ENCODE assay signal across 8 mouse cellular contexts in genomic region chr1:80757977-80758797, GRCm38 (mm10). TPM values are rescaled to one million over a fixed set of nuclear protein-coding genes. Genes with fewer than 3 reads are reported as not detected.
DNase-seq lines count a peak whose midpoint lies in the region; ATAC-seq and TF ChIP-seq lines count a peak whose summit lies in the region.

TSS of gene Dock10 (minus strand) at chr1:80758527.

- H3K9me3 ChIP-seq in E14TG2a.4 (ENCODE audit: low read length): no peaks in the 10 kb centered on the region
- no peaks in the 10 kb centered on the region for H3K9me3 ChIP-seq in forebrain, embryonic 13.5 days (replicated peaks)

- peak within 1 kb of the TSS; percentile 98 for H3K4me2 ChIP-seq in forebrain, embryonic 13.5 days

- under 1% methylated on average over 82 of the region's 82 CpGs for WGBS in bone marrow, adult 2 months
- WGBS in forebrain, embryonic 13.5 days: under 1% methylated on average over 54 of the region's 82 CpGs

- peaks cover 16% of the 10 kb centered on the region for H3K4me1 ChIP-seq in E14TG2a.4 (replicated peaks; ENCODE audit: low read depth, low read length)
- peaks cover 4% of the 10 kb centered on the region for H3K4me1 ChIP-seq in bone marrow, adult 2 months (ENCODE audit: control insufficient read depth, insufficient read depth, low read length)
- H3K4me1 ChIP-seq in forebrain, embryonic 13.5 days: peaks cover 14% of the 10 kb centered on the region

- H3K4me3 ChIP-seq in E14TG2a.4 (replicated peaks; ENCODE audit: low read length): peak within 1 kb of the TSS; percentile 79
- peak within 1 kb of the TSS; percentile 89 for H3K4me3 ChIP-seq in bone marrow, adult 2 months (replicated peaks; ENCODE audit: control insufficient read depth, low read depth, low read length)
- peak within 1 kb of the TSS; percentile 62 for H3K4me3 ChIP-seq in forebrain, embryonic 13.5 days

- ATAC-seq in forebrain, embryonic 13.5 days: peak; percentile 77
- peak; percentile 65 to 67 for ATAC-seq in hematopoietic stem cell, adult 5-6 weeks (replicated peaks in 1 of 2; ENCODE audit: insufficient read depth in 1 of 2, low FRiP score in 2 of 2, low TSS enrichment in 1 of 2, low read depth in 1 of 2, poor library complexity in 2 of 2, severe bottlenecking in 2 of 2)

- DNase-seq in layer of hippocampus, postnatal 36 days: peak; percentile 69 to 73
- DNase-seq in lung, postnatal 36 days: peak; percentile 44
- peak; percentile 70 for DNase-seq in retina, postnatal 1 day
- DNase-seq in yolk sac, embryonic 10.5 days (ENCODE audit: low spot score): peak; percentile 15

- no peaks in the 10 kb centered on the region for H3K36me3 ChIP-seq in E14TG2a.4 (ENCODE audit: insufficient read depth, low read length)
- H3K36me3 ChIP-seq in forebrain, embryonic 13.5 days (ENCODE audit: poor library complexity, severe bottlenecking): no peaks in the 10 kb centered on the region

- no peak for TF ChIP-seq CTCF in E14TG2a.4 (conservative IDR thresholded peaks at IDR 0.05; ENCODE audit: low read length)
- no peak for TF ChIP-seq CTCF in bone marrow, adult 2 months (IDR thresholded peaks at IDR 0.05; ENCODE audit: control insufficient read depth, insufficient read depth, low read length)

- TF ChIP-seq POLR2A in bone marrow, adult 2 months (IDR thresholded peaks at IDR 0.05; ENCODE audit: borderline replicate concordance, control insufficient read depth, low read depth, low read length): peak; percentile 64; the same call in 1 of the 2 replicates

- peaks cover 52% of the 10 kb centered on the region for H3K27me3 ChIP-seq in E14TG2a.4 (ENCODE audit: insufficient read depth, low read length)
- H3K27me3 ChIP-seq in forebrain, embryonic 13.5 days: peaks cover 27% of the 10 kb centered on the region

- peak within 1 kb of the TSS; percentile 67 for H3K9ac ChIP-seq in forebrain, embryonic 13.5 days

- H3K27ac ChIP-seq in bone marrow, adult 2 months (ENCODE audit: control insufficient read depth, insufficient read depth, low read depth, low read length, poor library complexity): peak within 1 kb of the TSS; percentile 87
- no peak within 1 kb of the TSS for H3K27ac ChIP-seq in forebrain, embryonic 13.5 days

RNA-seq across cellular contexts. Expression of gene Dock10, which starts in this region (rescaled TPM):
- polyA plus RNA-seq in bone marrow, adult 2 months (2011; ENCODE audit: insufficient read depth, insufficient read length, low replicate concordance, missing spikeins): 11.8 and 23.4 TPM in 2 replicates
- polyA plus RNA-seq in forebrain, embryonic 13.5 days (2015; fragmentation: Nextera tagmentation; extraction: Ambion mirVana): 1.3 and 2.2 TPM in 2 replicates
- total RNA-seq in hematopoietic stem cell, adult 5-6 weeks (2017): 113 and 138 TPM in 2 replicates
- 100 to 1,000 TPM in 1 of 2 experiments, 10 to 100 TPM in 1; 86.0 to 111 TPM for total RNA-seq in layer of hippocampus, postnatal 36 days (2021)

Comparison
In these comparisons a context has a peak if more than half of its experiments do, and no peak if none do; other contexts are left out.
1. DNase-seq: peak in every context shown above with its lines; median percentile 71 in layer of hippocampus, postnatal 36 days; 70 in retina, postnatal 1 day; 44 in lung, postnatal 36 days; 15 in yolk sac, embryonic 10.5 days.